ENCODE assay signal across 22 mouse cellular contexts in the genomic region with DNA sequence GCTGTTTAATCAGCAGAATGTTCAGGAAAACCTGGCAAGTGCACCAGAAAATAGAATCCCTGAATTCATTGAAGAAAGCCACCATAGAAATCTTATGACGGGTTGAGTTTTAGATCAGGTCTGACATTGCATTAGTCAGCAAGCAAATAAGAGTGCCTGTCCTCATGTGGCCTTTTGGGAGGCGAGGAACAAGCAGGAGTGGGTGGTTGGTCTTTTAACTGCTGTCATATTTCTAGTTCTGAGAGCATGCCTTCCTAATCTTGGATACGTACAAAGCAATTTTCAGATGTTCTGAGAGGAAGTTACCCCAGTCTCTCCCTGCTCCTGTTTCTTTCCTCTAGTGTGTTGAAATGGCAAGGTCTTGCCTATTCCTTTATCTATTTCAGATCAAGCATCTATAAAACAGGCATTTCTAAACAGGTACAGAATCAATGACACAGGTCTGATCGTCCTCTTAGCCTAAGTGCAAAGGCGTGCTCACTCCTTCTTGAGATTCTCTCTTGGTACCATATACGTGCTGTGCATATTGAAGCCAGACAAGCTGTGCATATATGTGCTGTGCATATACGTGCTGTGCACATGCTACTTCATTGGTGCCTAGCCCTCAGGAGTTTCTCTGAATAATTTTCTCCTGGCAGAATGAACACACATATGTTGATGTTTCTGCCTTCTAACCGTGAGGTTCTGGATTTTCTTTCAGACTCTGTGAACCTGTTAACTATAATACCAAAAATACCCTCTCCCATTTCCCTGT.
DNase-seq lines count a peak whose midpoint lies in the region; ATAC-seq and TF ChIP-seq lines count a peak whose summit lies in the region.
"Had no signal": no experiment of that assay in that cellular context is flagged by ENCODE, and none has a peak within 500 bp of the region (broad histone marks: within the 10 kb centered on the region; RNA-seq: fewer than 3 reads in every experiment).

No protein-coding gene starts in this region.

- H3K4me3 ChIP-seq in forebrain, postnatal 0 days (ENCODE audit: low read depth, low read length) = no peak overlapping the region
- no peak overlapping the region for H3K4me3 ChIP-seq in forebrain, embryonic 11.5 days (ENCODE audit: low read depth, low read length)
- no peak overlapping the region for H3K4me3 ChIP-seq in midbrain, embryonic 13.5 days (replicated peaks)
- H3K4me3 ChIP-seq in hindbrain, embryonic 13.5 days = no peak overlapping the region
- H3K4me3 ChIP-seq: heart, embryonic 12.5 days; midbrain, embryonic 10.5 days; stomach, embryonic 15.5 days had no signal

- ATAC-seq in forebrain, postnatal 0 days = peak; percentile 63; the same call in 1 of the 2 replicates
- no peak for ATAC-seq in forebrain, embryonic 11.5 days (replicated peaks; ENCODE audit: low FRiP score)
- no peak for ATAC-seq in midbrain, embryonic 13.5 days
- no peak for ATAC-seq in hindbrain, embryonic 13.5 days (ENCODE audit: low FRiP score)
- ATAC-seq: activated CD4-positive, CD25-positive, alpha-beta regulatory T cell, adult 4 months; hindbrain, postnatal 0 days; Patski had no signal

- no peak overlapping the region for H3K9ac ChIP-seq in forebrain, postnatal 0 days
- H3K9ac ChIP-seq in forebrain, embryonic 11.5 days (ENCODE audit: low read length) = no peak overlapping the region
- no peak overlapping the region for H3K9ac ChIP-seq in midbrain, embryonic 13.5 days (replicated peaks)
- H3K9ac ChIP-seq in hindbrain, embryonic 13.5 days = no peak overlapping the region
- H3K9ac ChIP-seq: heart, embryonic 12.5 days; stomach, embryonic 15.5 days had no signal

- no peak overlapping the region for H3K4me2 ChIP-seq in forebrain, postnatal 0 days (ENCODE audit: low read depth)
- no peak overlapping the region for H3K4me2 ChIP-seq in forebrain, embryonic 11.5 days (ENCODE audit: low read depth, low read length, severe bottlenecking)
- H3K4me2 ChIP-seq in midbrain, embryonic 13.5 days (replicated peaks) = no peak overlapping the region
- H3K4me2 ChIP-seq in hindbrain, embryonic 13.5 days = no peak overlapping the region
- H3K4me2 ChIP-seq: heart, embryonic 12.5 days; stomach, embryonic 15.5 days had no signal

- H3K27me3 ChIP-seq in forebrain, postnatal 0 days (ENCODE audit: insufficient read depth, low read length) = no peaks in the 10 kb centered on the region
- H3K27me3 ChIP-seq in forebrain, embryonic 11.5 days (ENCODE audit: control insufficient read depth, insufficient read depth, low read length) = no peaks in the 10 kb centered on the region
- no peaks in the 10 kb centered on the region for H3K27me3 ChIP-seq in midbrain, embryonic 13.5 days
- no peaks in the 10 kb centered on the region for H3K27me3 ChIP-seq in hindbrain, embryonic 13.5 days
- H3K27me3 ChIP-seq: heart, embryonic 12.5 days; Patski; stomach, embryonic 15.5 days had no signal

- no peaks in the 10 kb centered on the region for H3K4me1 ChIP-seq in forebrain, postnatal 0 days (ENCODE audit: insufficient read depth)
- H3K4me1 ChIP-seq in forebrain, embryonic 11.5 days (replicated peaks; ENCODE audit: control insufficient read depth, insufficient read depth, low read length) = no peaks in the 10 kb centered on the region
- no peaks in the 10 kb centered on the region for H3K4me1 ChIP-seq in midbrain, embryonic 13.5 days (replicated peaks)
- no peaks in the 10 kb centered on the region for H3K4me1 ChIP-seq in hindbrain, embryonic 13.5 days (replicated peaks)
- H3K4me1 ChIP-seq: heart, embryonic 12.5 days; midbrain, embryonic 10.5 days; stomach, embryonic 15.5 days had no signal

- no peaks in the 10 kb centered on the region for H3K36me3 ChIP-seq in forebrain, postnatal 0 days (ENCODE audit: insufficient read depth)
- H3K36me3 ChIP-seq in forebrain, embryonic 11.5 days (ENCODE audit: control insufficient read depth, insufficient read depth, low read length) = no peaks in the 10 kb centered on the region
- H3K36me3 ChIP-seq in midbrain, embryonic 13.5 days = no peaks in the 10 kb centered on the region
- no peaks in the 10 kb centered on the region for H3K36me3 ChIP-seq in hindbrain, embryonic 13.5 days
- H3K36me3 ChIP-seq: heart, embryonic 12.5 days; midbrain, embryonic 10.5 days; stomach, embryonic 15.5 days had no signal

- DNase-seq in forebrain, postnatal 0 days = no peak
- DNase-seq in forebrain, embryonic 11.5 days (ENCODE audit: low spot score) = no peak
- peak; percentile 7 to 59 for DNase-seq in right cerebral cortex, postnatal 36 days (ENCODE audit: low spot score in 2 of 2)
- DNase-seq in right cerebral cortex, postnatal 14 days = no peak
- peak; percentile 14 to 19 for DNase-seq in layer of hippocampus, postnatal 10 days (ENCODE audit: low spot score in 2 of 2)
- DNase-seq: adrenal gland, postnatal 25 days; B cell, adult 2 months; cerebellum, adult 9-10 months; heart, postnatal 36 days; kidney, adult 18-20 months; kidney, postnatal 10 days; liver; lung, adult 18-20 months; lung, postnatal 36 days had no signal

- no peak for TF ChIP-seq CTCF in forebrain, postnatal 0 days (IDR thresholded peaks at IDR 0.05; ENCODE audit: low read depth)

- H3K9me3 ChIP-seq in forebrain, postnatal 0 days (ENCODE audit: low read length) = no peaks in the 10 kb centered on the region
- H3K9me3 ChIP-seq in forebrain, embryonic 11.5 days (ENCODE audit: control insufficient read depth, low read length) = no peaks in the 10 kb centered on the region
- no peaks in the 10 kb centered on the region for H3K9me3 ChIP-seq in midbrain, embryonic 13.5 days
- H3K9me3 ChIP-seq in hindbrain, embryonic 13.5 days = no peaks in the 10 kb centered on the region
- H3K9me3 ChIP-seq: heart, embryonic 12.5 days; midbrain, embryonic 10.5 days; stomach, embryonic 15.5 days had no signal

- no peak overlapping the region for H3K27ac ChIP-seq in forebrain, postnatal 0 days (ENCODE audit: low read depth, low read length)
- H3K27ac ChIP-seq in forebrain, embryonic 11.5 days (ENCODE audit: low read depth, low read length) = no peak overlapping the region
- no peak overlapping the region for H3K27ac ChIP-seq in midbrain, embryonic 13.5 days
- no peak overlapping the region for H3K27ac ChIP-seq in hindbrain, embryonic 13.5 days
- H3K27ac ChIP-seq: hindbrain, postnatal 0 days; midbrain, embryonic 10.5 days; stomach, embryonic 15.5 days had no signal

- 72% methylated on average over 8 of the region's 8 CpGs for WGBS in forebrain, postnatal 0 days
- 92% methylated on average over 8 of the region's 8 CpGs for WGBS in forebrain, embryonic 11.5 days
- WGBS in midbrain, embryonic 13.5 days = 87% methylated on average over 8 of the region's 8 CpGs
- 86% methylated on average over 8 of the region's 8 CpGs for WGBS in hindbrain, embryonic 13.5 days

Comparison
In these comparisons a context has a peak if more than half of its experiments do, and no peak if none do; other contexts are left out.
1. DNase-seq: peak in right cerebral cortex, postnatal 36 days (2 of 2) and layer of hippocampus, postnatal 10 days (2 of 2); none in forebrain, postnatal 0 days (single experiment), forebrain, embryonic 11.5 days (single experiment) and right cerebral cortex, postnatal 14 days (single experiment).